Mouse (Mus musculus) ES-CJ7 (cell line): ENCODE measurements around the gene Mical3.

Experiments used
- DNase-seq: peaks from one replicate; pipeline ENCODE4 v3.0.0; 2011; ENCODE audit warnings: low read depth, low spot score

The Mical3 gene

DNA sequence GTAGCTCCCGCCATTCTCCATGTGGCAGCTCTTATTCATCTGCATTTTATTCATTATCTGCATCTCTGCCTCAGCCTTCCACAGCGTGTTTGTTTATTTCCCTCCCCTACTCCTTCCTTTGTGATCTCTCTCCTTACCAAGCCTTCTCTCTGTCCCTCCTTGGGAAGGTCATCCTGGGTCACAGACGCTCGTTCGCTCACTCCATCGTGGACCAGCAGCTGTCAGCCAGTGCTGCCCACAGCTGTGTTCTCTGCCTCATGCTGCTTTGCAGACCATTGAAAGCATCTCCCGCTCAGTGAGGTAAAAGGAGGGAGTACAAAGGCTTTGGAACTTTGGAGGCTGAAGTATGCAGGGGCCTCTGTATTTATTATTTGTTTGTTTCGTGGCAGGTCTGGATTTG, 15.1 kb upstream of the Mical3 start:
- DNase-seq, result no peak

DNA sequence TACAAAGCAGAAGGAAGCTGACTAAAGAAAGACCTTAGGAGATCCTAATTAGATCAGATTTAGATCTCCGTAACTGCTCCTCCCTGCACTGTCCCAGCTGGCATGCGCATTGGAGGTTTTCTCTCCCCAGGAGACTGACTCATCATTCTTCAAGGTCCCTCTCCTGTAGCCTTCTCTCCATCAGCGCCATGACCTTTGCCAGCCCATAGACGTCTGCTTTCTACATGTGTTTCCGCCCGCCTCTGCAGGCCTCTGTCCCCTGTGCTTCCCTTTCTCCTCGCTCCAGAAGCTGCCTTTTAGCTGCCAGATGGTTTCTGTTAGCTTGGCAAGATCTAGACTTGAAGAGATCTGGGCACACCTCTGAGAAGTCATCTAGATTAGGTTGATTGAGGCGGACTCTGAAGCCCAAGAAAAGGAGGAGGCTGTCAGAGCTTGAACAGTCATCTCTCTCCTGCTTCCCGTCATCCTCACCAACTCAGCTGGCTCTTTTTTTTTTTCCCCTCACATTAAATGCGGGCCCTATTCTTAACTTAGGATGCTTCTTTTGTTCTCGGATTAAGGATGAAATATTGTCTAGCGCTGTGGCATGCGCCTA, 14.3 kb upstream of the Mical3 start:
- DNase-seq, result peak; percentile 53

DNA sequence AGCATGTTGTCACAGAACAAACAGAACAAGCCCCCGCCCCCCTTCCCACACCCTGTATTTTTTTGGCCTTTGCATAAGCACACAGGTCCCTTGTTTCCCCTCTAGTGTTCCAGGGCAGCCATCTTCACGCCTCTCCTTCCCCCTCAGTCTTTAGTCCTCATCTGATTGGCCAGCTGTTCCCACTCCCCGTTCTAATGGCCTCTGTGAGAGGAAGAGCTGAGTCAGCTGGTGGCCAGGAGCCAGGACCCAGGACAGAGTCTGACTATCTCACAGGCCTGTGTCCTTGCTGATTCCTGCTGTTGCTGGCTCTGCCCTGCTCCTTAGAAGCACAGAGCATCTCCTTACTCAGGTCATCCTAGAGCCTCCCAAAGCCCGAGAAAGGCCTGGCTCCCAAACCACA, 13.3 kb upstream of the Mical3 start:
- no peak for DNase-seq

DNA sequence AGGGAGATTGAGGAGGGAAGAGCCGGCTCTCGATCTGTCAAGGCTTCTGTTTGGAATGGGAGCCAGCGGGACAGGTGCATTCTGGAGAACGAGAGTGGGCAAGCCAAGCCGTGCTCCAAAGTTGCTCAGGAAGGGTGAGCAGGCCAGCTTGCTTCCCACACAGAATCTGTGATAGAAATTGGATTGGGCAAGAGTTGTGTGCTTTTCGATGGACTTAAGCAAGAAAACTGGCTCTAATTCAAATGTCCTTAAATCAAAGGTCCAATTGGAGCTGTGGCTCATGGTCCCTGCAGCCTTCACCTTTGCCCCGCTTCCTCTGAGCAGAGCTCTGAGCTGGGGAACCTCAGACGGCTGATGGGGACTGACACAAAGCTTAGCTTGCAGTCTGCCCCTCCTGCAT, 12.6 kb upstream of the Mical3 start:
- no peak for DNase-seq

DNA sequence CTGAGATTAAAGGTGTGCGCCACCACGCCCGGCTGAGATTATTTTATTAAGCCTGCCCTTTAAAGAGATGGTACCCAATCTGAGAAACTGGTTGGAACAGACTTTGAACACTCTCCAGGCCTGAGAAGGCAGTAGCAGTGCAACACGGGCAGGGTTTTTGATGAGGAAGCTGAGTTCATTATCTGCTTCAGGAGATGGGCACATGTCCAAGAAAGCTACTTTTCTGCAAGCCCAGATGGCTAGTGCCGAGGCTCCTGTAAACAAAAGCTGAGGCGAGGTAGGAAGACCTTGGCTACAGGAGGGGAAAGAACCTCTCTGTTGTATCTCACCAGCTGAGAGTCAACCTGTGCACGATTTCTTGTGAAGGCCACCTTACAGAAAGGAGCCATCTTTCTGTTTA, 11.5 kb upstream of the Mical3 start:
- DNase-seq, result no peak

DNA sequence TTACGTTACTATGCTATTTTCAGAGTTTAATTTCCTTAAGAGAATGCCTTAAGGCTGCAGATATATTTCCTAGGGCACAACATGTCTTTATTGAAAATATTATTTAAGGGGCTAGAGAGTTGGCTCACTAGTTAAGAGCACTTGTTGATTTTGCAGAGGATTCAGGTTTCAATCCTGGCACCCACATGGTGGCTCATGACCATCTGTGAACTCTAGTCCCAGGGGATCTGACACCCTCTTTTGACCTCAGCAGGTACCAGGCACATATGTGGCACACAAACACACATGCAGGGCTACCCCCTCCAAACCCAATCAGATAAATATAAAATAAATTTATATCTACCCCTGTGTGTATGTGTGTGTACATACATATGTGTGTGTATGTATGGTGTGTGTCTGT, 8.5 kb upstream of the Mical3 start:
- no peak for DNase-seq

DNA sequence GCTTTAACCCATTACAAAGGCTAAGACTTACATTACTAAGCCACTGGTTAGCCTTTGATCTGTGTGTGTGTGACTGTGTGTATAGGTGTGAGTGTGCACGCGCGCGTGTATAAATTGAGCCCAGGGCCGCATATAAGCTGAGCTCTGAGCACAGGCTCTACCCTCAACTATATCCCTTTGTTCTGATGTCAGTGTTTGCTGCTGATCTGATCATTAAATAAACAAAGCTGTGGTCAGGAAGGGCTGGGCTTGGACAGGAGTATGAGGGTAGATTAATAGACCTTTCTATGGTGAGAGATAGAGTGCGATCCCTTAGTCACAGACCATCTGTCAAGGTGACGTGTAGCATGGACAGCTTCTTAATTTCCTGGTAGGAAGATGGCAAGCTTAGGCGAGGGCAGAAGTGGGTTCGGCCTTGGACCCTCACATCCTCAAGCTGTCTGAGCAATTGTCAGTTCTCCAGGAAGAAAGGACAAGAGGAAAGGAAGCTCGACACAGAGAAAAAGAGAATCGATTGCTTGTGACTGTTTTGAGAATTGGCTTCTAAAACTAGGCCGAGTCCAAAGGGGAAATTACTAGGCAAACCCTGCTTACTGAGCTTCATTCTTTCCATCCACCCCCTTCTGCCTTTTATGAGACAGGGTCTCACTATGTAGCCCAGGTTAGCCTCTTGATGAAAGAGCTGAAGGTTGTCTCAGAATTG, 7.7 kb upstream of the Mical3 start:
- DNase-seq, result no peak

DNA sequence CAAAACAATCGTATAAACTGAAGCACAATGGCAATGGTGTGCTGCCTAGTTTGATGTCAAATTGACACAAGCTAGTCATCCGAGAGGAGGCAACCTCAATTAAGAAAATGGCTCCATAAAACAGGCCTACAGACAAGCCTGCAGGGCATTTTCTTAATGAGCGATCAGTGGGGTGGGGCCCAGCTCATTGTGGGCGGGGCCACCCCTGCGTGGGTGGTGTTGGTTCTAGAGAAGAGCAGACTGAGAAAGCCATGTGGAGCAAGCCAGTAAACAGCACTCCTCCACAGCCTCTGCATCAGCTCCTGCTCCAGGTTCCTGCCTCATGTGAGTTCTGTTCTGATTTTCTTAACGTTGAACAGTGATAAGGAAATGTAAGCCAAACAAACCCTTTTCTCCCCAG, 6.4 kb upstream of the Mical3 start:
- peak; percentile 78 for DNase-seq

DNA sequence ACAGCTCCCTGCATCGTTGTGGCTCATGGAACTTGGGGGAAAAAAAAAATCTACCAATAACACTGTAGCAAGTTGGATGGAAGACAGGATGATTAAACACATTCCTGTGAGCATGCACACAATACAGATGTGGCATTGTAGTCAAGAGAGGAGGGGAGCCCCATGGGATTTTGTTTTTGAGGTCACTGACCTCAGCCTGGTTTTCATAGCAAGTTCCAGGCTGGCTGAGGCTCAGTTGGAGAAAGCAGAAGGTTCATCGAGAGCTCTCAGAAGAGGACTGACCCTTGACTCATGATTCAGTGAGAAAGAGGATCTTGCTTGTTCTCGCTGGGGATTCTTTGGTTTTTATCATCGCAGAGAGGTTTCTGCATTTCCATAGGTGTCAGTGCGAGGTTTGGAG, 4.1 kb upstream of the Mical3 start:
- DNase-seq, result no peak

DNA sequence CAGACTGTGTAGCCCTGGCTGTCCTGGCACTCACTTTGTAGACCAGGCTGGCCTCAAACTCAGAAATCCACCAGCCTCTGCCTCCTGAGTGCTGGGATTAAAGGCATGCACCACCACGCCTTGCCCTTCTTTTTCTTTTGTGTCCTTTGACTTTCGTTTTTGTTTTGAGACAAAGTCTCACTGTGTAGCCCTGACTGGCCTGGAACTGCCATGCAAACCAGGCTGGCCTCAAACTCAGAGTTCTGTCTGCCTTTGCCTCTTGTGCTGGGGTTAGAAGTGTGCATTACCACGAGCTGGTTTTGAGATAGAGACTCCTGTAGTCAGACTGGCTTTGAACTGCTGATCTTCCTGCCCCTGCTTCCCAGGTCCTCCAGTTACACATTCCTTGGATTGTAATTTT, 3.5 kb upstream of the Mical3 start:
- DNase-seq, result peak; percentile 45

DNA sequence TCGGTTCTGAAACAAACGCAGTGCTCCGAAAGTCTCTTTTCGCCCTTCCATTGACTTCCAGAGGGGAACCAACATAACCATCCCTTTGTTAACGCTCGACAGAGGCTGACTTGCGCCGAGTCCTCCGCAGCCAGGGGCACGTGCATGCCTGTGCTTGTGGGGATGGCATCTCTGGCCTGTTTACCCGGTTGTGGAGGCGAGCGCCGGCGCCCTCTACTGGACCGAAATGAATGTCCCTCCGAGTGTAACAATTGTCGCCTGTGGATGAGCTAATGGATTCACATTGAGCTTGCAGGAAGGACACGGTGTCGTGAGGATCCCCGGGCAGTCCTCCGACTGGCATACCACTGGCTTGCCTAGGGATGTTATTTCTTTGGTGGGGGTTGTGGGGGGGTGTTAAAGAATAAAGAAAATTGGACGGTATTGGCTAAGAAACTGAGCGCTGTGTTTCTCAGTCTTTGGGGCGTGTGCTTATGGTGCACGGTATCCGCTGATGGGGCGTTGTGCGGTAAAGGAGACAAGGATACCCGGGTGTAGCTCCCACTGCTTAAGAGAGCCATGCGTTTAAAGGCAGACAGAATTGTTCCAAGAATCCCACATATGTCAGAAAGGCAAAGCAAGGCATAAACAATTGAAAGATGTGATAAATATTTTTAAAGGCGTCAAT, 627 bp downstream of the Mical3 start:
- peak; percentile 94 for DNase-seq

DNA sequence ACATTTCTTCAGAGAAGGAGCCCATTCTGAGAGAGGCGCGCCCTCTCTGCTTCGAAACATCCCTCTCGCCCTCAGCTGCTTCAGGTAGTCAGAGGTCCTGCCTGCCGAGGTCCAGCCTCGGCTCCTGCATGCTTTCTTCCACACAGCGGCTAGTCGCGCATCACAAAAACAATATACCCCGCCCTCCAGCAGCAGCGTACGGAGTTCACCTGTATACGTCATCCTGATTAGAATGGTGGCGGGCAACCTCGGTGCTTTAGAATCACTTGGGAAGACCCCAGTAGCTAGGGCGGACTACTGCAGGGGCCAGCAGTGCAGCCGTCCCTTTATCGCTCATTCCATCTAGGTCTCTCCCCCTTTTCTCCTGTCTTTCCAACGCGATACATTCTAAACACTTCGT, 1.3 kb downstream of the Mical3 start:
- peak; percentile 59 for DNase-seq

DNA sequence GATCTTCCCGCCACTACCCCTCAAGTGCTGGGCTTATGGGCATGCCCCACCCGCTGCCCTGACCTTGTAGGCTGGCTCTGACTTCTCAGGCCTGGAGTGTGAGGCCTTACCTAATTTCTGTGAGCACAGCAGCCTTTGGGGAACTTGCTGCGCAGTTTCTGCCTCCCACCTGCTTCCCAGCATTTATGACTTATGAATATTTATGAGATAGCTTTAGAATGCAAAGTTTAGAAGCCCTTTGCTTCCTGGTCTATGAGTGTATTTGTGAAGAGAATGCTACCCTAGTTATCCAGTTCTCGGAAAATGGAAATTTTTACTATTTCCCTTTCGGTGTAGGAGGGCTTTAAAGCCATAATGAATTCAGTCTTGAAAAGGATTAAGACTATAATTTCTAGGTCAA, 2.1 kb downstream of the Mical3 start:
- no peak for DNase-seq

DNA sequence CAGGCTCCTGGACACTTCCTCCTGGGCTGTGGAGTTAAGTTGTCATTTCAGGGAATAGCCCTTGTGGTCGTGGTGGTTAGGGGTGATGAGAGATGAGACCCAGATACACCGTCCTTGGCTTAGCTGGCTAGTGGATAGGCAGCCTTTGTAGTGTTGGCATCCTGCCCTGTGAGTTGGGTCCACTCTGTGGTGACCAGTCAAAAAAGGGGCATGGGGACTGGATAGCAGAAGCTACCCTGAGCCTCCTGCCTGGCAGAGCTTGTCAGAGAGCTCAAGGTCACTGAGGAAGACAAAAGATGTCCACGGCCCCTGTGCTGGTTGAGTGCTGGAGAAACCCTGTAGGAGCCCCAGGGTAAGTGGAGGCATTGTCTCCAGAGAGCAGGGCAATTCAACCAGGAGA, 3.1 kb downstream of the Mical3 start:
- DNase-seq, result no peak

DNA sequence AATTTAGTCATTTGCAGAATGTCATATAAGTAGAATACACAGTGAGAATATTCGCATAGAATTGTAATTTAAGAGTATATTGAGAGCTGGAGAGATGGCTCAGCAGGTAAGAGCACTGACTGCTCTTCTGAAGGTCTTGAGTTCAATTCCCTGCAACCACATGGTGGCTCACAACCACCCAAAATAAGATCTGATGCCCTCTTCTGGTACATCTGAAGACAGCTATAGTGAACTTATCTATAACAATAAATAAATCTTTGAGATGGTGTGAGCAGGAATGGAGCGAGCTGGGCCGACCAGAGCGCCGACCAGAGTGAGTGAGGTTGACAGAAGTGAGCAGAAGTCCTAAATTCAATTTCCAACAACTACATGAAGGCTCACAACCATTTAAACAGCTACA, 4.6 kb downstream of the Mical3 start:
- DNase-seq, result no peak

DNA sequence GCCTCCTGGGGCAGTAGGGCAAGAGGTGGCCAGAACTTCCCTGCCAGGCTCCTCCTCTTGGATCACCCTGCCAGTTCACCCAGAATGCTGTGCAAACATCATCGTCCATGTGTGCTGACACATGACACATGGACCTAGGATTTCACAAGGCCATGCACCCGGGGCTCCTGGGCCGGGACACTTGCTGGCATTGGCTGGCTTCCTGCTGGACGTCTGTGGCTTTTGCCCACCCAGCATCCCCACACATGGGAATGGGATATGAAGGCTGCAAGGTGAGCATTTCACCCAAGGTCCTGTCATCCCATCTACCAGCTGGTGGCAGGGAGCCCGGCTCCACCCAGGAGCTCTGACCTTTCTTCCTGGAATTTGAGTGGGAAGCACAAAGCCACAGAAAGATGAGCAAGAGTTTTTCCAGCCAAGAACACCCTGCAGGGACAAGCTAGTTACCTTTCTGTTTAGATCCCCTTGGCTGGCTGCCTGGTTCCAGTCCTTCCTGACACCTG, 8.0 kb downstream of the Mical3 start:
- no peak for DNase-seq

DNA sequence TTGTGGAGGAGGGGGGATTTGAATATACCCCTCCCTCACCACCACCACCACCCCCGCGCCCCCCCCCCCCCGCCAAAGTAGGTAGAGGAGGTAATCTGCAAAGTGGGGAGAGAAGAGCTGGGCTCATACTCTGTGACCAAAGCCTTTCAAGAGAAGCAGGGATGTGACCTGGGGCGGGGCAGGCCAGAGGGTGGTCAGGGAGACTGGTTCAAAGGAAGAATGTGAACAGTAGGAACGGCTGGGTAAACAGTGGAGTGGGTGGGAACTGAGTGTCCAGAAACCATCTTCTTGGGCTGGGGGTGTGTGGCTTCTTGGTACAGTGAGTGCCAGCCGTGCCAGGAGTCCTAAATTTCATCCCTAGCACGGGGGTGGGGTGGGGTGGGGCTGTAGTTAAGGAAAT, 10.0 kb downstream of the Mical3 start:
- DNase-seq, result no peak

DNA sequence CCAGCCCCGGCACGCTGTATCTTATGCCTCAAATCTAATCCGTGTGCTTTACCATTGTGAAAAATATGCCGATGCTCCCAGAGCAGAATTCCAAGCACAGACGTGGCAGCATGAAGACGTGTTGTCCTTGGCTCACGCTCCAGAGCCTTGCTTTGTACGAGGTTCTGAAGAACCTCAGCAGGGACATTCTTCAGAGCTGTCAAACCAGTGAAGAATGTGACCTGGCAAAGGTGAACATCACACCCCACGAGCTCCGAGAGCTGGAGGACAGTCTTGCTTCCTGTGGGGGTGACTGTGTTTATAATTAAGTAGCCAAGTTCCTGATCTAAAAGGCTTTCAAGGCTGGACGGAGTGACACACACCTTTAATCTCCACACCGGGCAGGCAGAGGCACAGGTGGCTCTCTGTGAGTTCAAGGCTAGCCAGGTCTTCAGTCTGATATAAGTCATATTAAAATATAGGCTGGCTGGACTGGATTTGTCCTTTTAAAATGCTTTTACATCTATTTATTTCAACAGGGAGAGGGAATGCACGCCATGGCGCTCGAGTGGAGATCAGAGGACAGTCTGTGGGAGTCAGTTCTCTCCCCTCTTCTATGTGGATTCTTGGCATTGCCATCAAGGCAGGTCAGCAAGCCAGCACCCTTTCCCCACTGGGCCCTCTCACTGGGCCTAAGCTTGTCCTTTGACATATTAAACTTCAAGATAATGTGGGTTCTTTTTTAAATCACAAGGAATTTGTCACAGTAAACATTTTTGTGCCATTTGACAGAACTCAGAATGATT, 12.6 kb downstream of the Mical3 start:
- DNase-seq, result no peak

DNA sequence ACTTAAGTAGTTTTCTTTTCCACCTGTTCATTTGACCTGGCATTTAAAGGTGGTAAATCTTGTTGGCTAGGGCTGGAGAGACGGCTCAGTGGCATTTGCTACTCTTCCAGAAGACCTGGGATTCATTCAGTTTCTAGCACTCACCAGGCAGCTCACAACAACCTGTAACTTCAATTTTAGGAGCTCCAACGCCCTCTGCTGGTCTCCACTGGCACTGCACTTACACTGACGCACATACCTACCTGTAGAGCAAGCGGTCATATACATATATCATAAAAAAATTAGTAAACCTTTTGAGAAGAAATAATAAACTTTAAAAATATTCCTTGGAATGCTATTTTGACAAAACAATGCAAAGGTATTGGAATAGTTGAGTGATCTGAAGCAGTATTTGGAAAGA, 13.7 kb downstream of the Mical3 start:
- peak; percentile 74 for DNase-seq

DNA sequence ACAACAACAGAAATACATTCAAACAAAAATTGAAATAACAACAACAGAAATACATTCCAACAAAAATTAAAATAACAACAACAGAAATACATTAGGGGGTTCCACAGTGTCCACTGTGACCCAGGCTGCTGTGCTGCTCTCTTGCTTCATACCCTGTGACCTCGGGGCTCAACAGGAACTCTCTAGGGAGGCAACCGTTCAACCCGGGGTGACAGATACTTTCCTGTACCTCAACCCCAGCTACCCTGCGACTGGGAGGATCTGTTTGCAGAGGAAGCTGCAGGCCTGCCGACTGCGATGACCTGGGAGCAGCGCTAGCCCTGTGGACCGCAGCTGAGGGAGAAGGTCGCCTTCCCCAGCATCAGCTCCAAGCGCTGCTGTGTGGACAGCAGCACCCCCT, 14.4 kb downstream of the Mical3 start:
- no peak for DNase-seq

DNA sequence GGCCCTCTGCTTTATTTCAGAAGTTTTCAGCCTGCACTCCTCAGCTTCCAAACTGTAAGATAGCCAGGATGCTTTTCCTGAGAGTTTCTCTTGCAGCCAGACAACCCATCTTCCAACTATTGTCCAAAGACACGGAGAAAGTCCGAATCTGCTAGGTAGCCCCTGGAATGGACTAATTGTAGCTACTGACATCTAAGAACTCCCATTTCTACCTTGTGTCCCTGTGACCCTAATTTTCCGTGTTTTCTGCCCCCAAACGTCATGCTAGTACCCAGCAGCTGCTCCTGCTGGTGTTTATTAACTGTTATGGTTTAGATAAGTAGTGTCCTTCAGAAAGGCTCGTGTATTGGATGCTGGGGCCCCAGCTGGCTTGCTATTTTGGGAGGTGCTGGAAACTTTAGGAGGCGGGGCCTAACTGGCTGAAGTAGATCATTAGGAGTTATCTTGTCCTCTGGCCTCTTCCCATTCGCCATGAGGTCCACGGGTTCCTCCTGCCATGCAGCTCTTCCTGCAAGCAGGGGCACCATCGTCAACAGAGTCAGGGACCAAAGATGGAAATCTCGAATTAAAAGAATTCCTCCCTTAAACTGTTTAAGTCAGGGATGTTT, 19.2 kb downstream of the Mical3 start:
- DNase-seq, result peak; percentile 30
